ENCODE assay signal across 12 mouse cellular contexts in the genomic region with DNA sequence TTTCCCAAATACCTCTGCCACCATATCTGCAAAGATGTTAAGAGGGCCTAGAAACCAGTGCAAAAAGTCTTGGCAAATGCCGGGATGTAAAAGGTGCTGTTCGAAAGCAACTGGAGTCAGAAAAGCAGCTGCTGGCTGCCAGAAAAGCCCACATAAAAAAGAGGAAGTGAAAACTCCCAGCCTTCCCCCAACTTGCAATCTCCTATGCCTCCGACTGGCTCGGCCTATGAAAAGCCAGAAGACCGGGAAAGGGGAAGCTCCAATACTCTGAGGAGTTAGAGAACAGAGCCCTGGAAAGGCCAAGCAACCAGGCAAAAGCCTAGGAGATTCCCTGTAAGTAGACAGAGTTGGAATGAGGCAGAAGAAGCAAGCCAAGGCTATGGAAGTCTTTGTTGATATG. TPM values are rescaled to one million over a fixed set of nuclear protein-coding genes. Genes with fewer than 3 reads are reported as not detected.
DNase-seq lines count a peak whose midpoint lies in the region; ATAC-seq and TF ChIP-seq lines count a peak whose summit lies in the region.
"Had no signal": no experiment of that assay in that cellular context is flagged by ENCODE, and none has a peak within 500 bp of the region (broad histone marks: within the 10 kb centered on the region; RNA-seq: fewer than 3 reads in every experiment).

No protein-coding gene starts in this region.

- no peak overlapping the region for H3K9ac ChIP-seq in liver, postnatal 0 days (replicated peaks)
- no peak overlapping the region for H3K9ac ChIP-seq in liver, embryonic 11.5 days (ENCODE audit: low read depth, low read length)
- no peak overlapping the region for H3K9ac ChIP-seq in heart, embryonic 13.5 days
- H3K9ac ChIP-seq: forebrain, postnatal 0 days; kidney, embryonic 15.5 days; midbrain, embryonic 12.5 days had no signal

- H3K4me3 ChIP-seq in liver, postnatal 0 days (ENCODE audit: low read depth, low read length) = no peak overlapping the region
- H3K4me3 ChIP-seq in liver, embryonic 11.5 days (ENCODE audit: low read depth, low read length) = no peak overlapping the region
- no peak overlapping the region for H3K4me3 ChIP-seq in heart, embryonic 13.5 days
- H3K4me3 ChIP-seq: kidney, embryonic 15.5 days; midbrain, embryonic 12.5 days had no signal

- peak; percentile 42; the same call in 1 of the 2 replicates for ATAC-seq in liver, postnatal 0 days
- no peak for ATAC-seq in liver, embryonic 11.5 days (replicated peaks; ENCODE audit: low FRiP score)
- no peak for ATAC-seq in heart, embryonic 13.5 days (ENCODE audit: extremely low read depth, insufficient number of reproducible peaks, low FRiP score, low TSS enrichment)
- ATAC-seq in monocyte, adult 5-6 weeks (replicated peaks; ENCODE audit: insufficient number of reproducible peaks, low FRiP score, low TSS enrichment, poor library complexity, severe bottlenecking) = peak; percentile 49
- ATAC-seq: forebrain, postnatal 0 days had no signal

- TF ChIP-seq CTCF in liver, postnatal 0 days (IDR thresholded peaks at IDR 0.05; ENCODE audit: low read depth) = no peak

- intact Hi-C loops in heart, postnatal 25 days (cut with DNase I) = no loop called here

- peak overlapping the region; percentile 57; the same call in 1 of the 2 replicates for H3K27ac ChIP-seq in liver, postnatal 0 days (ENCODE audit: low read depth)
- no peak overlapping the region for H3K27ac ChIP-seq in liver, embryonic 11.5 days (ENCODE audit: low read depth, low read length)
- H3K27ac ChIP-seq in heart, embryonic 13.5 days (replicated peaks) = 0 out of 2 replicates have a peak overlapping the region, but pooled peaks have one; percentile 20
- H3K27ac ChIP-seq: kidney, embryonic 15.5 days; midbrain, embryonic 12.5 days had no signal

- no peak overlapping the region for H3K4me2 ChIP-seq in liver, postnatal 0 days (ENCODE audit: low read depth, low read length)
- no peak overlapping the region for H3K4me2 ChIP-seq in liver, embryonic 11.5 days
- no peak overlapping the region for H3K4me2 ChIP-seq in heart, embryonic 13.5 days
- H3K4me2 ChIP-seq: kidney, embryonic 15.5 days; midbrain, embryonic 12.5 days had no signal

- DNase-seq in heart, adult 11 months = peak; percentile 95
- no peak for DNase-seq in heart, postnatal 25 days (ENCODE audit: low spot score)
- peak; percentile 37 for DNase-seq in liver, postnatal 0 days
- no peak for DNase-seq in liver, embryonic 11.5 days (ENCODE audit: low spot score)
- DNase-seq in embryo, embryonic 10.5 days (ENCODE audit: low spot score) = no peak
- no peak for DNase-seq in embryo, embryonic 11 days
- DNase-seq: forebrain, postnatal 0 days had no signal

- no peaks in the 10 kb centered on the region for H3K36me3 ChIP-seq in liver, postnatal 0 days (replicated peaks; ENCODE audit: insufficient read depth, low read length)
- H3K36me3 ChIP-seq in liver, embryonic 11.5 days (ENCODE audit: control insufficient read depth, insufficient read depth, low read length) = no peaks in the 10 kb centered on the region
- no peaks in the 10 kb centered on the region for H3K36me3 ChIP-seq in heart, embryonic 13.5 days
- H3K36me3 ChIP-seq: kidney, embryonic 15.5 days; midbrain, embryonic 12.5 days had no signal

- no peaks in the 10 kb centered on the region for H3K9me3 ChIP-seq in liver, postnatal 0 days (ENCODE audit: low read length)
- H3K9me3 ChIP-seq in liver, embryonic 11.5 days (ENCODE audit: control insufficient read depth, low read length) = no peaks in the 10 kb centered on the region
- no peaks in the 10 kb centered on the region for H3K9me3 ChIP-seq in heart, embryonic 13.5 days
- H3K9me3 ChIP-seq: kidney, embryonic 15.5 days; midbrain, embryonic 12.5 days had no signal

- 34% methylated on average over 5 of the region's 5 CpGs for WGBS in liver, postnatal 0 days (ENCODE audit: insufficient replicate concordance)
- 33% methylated on average over 5 of the region's 5 CpGs for WGBS in liver, embryonic 11.5 days
- WGBS in heart, embryonic 13.5 days = 46% methylated on average over 5 of the region's 5 CpGs

- no peak for TF ChIP-seq EP300 in liver, postnatal 0 days (IDR thresholded peaks at IDR 0.05; ENCODE audit: low read depth)

- no peaks in the 10 kb centered on the region for H3K27me3 ChIP-seq in liver, postnatal 0 days (ENCODE audit: insufficient read depth, low read length)
- H3K27me3 ChIP-seq in liver, embryonic 11.5 days (replicated peaks; ENCODE audit: control insufficient read depth, insufficient read depth, low read length) = no peaks in the 10 kb centered on the region
- H3K27me3 ChIP-seq in heart, embryonic 13.5 days (replicated peaks) = no peaks in the 10 kb centered on the region
- H3K27me3 ChIP-seq: kidney, embryonic 15.5 days; midbrain, embryonic 12.5 days had no signal

- peaks cover 14% of the 10 kb centered on the region for H3K4me1 ChIP-seq in liver, postnatal 0 days (ENCODE audit: insufficient read depth)
- H3K4me1 ChIP-seq in liver, embryonic 11.5 days (replicated peaks; ENCODE audit: control insufficient read depth, insufficient read depth, low read length) = peaks cover 17% of the 10 kb centered on the region
- H3K4me1 ChIP-seq in heart, embryonic 13.5 days = peaks cover 33% of the 10 kb centered on the region

RNA-seq across cellular contexts. Expression of a gene that starts 14.7 kb away (rescaled TPM):
- total RNA-seq in heart, postnatal 25 days (2021) = 10 to 100 TPM; 27.7 to 30.4 TPM
- polyA plus RNA-seq in liver, postnatal 0 days (2015; fragmentation: Nextera tagmentation; extraction: Ambion mirVana) = 10.7 and 12.6 TPM in 2 replicates
- polyA plus RNA-seq in liver, embryonic 11.5 days (2014; fragmentation: Nextera tagmentation; extraction: Ambion mirVana) = 26.4 and 27.0 TPM in 2 replicates
- 33.5 and 33.7 TPM in 2 replicates for polyA plus RNA-seq in heart, embryonic 13.5 days (2015; fragmentation: Nextera tagmentation; extraction: Ambion mirVana)
- 0.21 to 3.0 TPM (median 0.39 TPM) in 3 replicates for total RNA-seq in monocyte, adult 5-6 weeks (2017)

RNA-seq across cellular contexts. Expression of a gene that starts 56.4 kb away (rescaled TPM):
- total RNA-seq in heart, postnatal 25 days (2021) = under 1 TPM in 1 of 2 experiments, not detected in 1; 0.22 TPM
- 1.1 and 1.4 TPM in 2 replicates for polyA plus RNA-seq in liver, postnatal 0 days (2015; fragmentation: Nextera tagmentation; extraction: Ambion mirVana)
- polyA plus RNA-seq in liver, embryonic 11.5 days (2014; fragmentation: Nextera tagmentation; extraction: Ambion mirVana) = 2.6 TPM in 2 replicates
- 1.7 and 2.1 TPM in 2 replicates for polyA plus RNA-seq in heart, embryonic 13.5 days (2015; fragmentation: Nextera tagmentation; extraction: Ambion mirVana)
- 78.3 to 278 TPM (median 108 TPM) in 3 replicates for total RNA-seq in monocyte, adult 5-6 weeks (2017)
- polyA plus RNA-seq: C2C12 had no signal

Comparison
In these comparisons a context has a peak if more than half of its experiments do, and no peak if none do; other contexts are left out.
1. DNase-seq: peak in heart, adult 11 months (single experiment) and liver, postnatal 0 days (single experiment); none in heart, postnatal 25 days (single experiment), liver, embryonic 11.5 days (single experiment), embryo, embryonic 10.5 days (single experiment) and embryo, embryonic 11 days (single experiment).
2. ATAC-seq: peak in liver, postnatal 0 days (single experiment) and monocyte, adult 5-6 weeks (single experiment); none in liver, embryonic 11.5 days (single experiment) and heart, embryonic 13.5 days (single experiment).